Mouse (Mus musculus) liver, embryonic 12.5 days (tissue): ENCODE measurements around the gene Cacna1b. TPM values are rescaled to one million over a fixed set of nuclear protein-coding genes. Genes with fewer than 3 reads are reported as not detected.

Source experiments
- ATAC-seq: fragments of 200-750 bp; cut with Nextera tagmentation; 2 replicates; pipeline ENCODE4 v1.8.0; 2017; ENCODE audit warnings: moderate number of reproducible peaks, mild to moderate bottlenecking, moderate library complexity
- H3K27ac ChIP-seq: fragments of 300-500 bp; sonication (generic); 2 replicates; pipeline ENCODE4 v1.5.1; 2016; ENCODE audit warnings: mild to moderate bottlenecking
- H3K27me3 ChIP-seq: fragments of 300-500 bp; sonication (generic); replicated peaks from 2 replicates; pipeline ENCODE4 v1.6.1; 2016; ENCODE audit warnings: mild to moderate bottlenecking, moderate library complexity
- H3K36me3 ChIP-seq: fragments of 300-500 bp; sonication (generic); 2 replicates; pipeline ENCODE4 v1.6.1; 2016; ENCODE audit warnings: mild to moderate bottlenecking, moderate library complexity
- H3K4me1 ChIP-seq: fragments of 300-500 bp; sonication (generic); 2 replicates; pipeline ENCODE4 v1.6.1; 2016
- H3K4me2 ChIP-seq: fragments of 300-500 bp; sonication (generic); 2 replicates; pipeline ENCODE4 v1.6.1; 2016; ENCODE audit warnings: mild to moderate bottlenecking, moderate library complexity
- H3K4me3 ChIP-seq: fragments of 300-500 bp; sonication (generic); 2 replicates; pipeline ENCODE4 v1.5.1; 2016; ENCODE audit warnings: mild to moderate bottlenecking, moderate library complexity
- H3K9ac ChIP-seq: fragments of 300-500 bp; sonication (generic); 2 replicates; pipeline ENCODE4 v1.6.1; 2016; ENCODE audit warnings: mild to moderate bottlenecking, moderate library complexity
- H3K9me3 ChIP-seq: fragments of 300-500 bp; sonication (generic); replicated peaks from 2 replicates; pipeline ENCODE4 v1.6.1; 2016; ENCODE audit warnings: mild to moderate bottlenecking, moderate library complexity
- WGBS: fragments of 180-500 bp; shearing (Covaris S2); methylation state at CpG from one replicate; pipeline ENCODE4 v1.1.7; 2016; ENCODE audit not compliant: insufficient replicate concordance; 5-methylcytosine and 5-hydroxymethylcytosine counted together
- polyA plus RNA-seq: library from polyadenylated mRNA; unstranded; fragments of >200 nt; fragmentation: Nextera tagmentation; extraction: Ambion mirVana; gene quantifications from 2 replicates; pipeline ENCODE4 v1.2.1, GENCODE M21; 2016

Cacna1b gene
- polyA plus RNA-seq, 1 experiment from 2014 or later, result 0.02 TPM

DNA sequence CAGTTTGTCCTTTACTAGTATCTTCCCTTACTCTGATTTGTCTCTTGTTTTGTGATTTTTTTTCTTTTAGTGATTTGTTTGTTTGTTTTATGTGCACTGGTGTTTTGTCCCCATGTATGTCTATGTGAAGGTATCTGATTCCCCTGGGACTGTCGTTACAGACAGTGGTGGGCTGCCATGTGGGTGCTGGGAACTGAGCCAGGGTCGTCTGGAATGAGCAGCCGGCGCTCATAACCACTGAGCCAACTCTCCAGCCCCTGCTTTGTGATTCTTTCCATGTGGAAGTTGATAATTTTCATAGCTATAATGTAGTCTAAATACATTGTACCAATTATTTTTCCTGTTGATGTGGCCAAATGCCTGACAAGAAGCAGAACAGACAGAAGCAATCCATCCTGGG, 7.9 kb upstream of the Cacna1b start:
- no peak overlapping the region for H3K9ac ChIP-seq
- H3K4me2 ChIP-seq, result no peak overlapping the region
- H3K4me1 ChIP-seq, result no peaks in the 10 kb centered on the region
- no peaks in the 10 kb centered on the region for H3K9me3 ChIP-seq
- no peak overlapping the region for H3K4me3 ChIP-seq
- H3K27me3 ChIP-seq, result peaks cover under 1% of the 10 kb centered on the region; the same call in 1 of the 2 replicates
- H3K36me3 ChIP-seq, result no peaks in the 10 kb centered on the region
- ATAC-seq, result no peak
- H3K27ac ChIP-seq, result no peak overlapping the region
- WGBS, result 57% methylated on average over 4 of the region's 4 CpGs

GRCm38 (mm10) chr2:24762446-24762960, 449 bp downstream of the Cacna1b start:
- H3K36me3 ChIP-seq, result no peaks in the 10 kb centered on the region
- no peak overlapping the region for H3K9ac ChIP-seq
- peaks cover 18% of the 10 kb centered on the region for H3K4me1 ChIP-seq
- peak overlapping the region; percentile 54 for H3K4me3 ChIP-seq
- no peak overlapping the region for H3K27ac ChIP-seq
- 2% methylated on average over 52 of the region's 52 CpGs for WGBS
- no peaks in the 10 kb centered on the region for H3K9me3 ChIP-seq
- H3K27me3 ChIP-seq, result peaks cover 55% of the 10 kb centered on the region
- ATAC-seq, result peak; percentile 22; the same call in 1 of the 2 replicates
- peak overlapping the region; percentile 80 for H3K4me2 ChIP-seq

DNA sequence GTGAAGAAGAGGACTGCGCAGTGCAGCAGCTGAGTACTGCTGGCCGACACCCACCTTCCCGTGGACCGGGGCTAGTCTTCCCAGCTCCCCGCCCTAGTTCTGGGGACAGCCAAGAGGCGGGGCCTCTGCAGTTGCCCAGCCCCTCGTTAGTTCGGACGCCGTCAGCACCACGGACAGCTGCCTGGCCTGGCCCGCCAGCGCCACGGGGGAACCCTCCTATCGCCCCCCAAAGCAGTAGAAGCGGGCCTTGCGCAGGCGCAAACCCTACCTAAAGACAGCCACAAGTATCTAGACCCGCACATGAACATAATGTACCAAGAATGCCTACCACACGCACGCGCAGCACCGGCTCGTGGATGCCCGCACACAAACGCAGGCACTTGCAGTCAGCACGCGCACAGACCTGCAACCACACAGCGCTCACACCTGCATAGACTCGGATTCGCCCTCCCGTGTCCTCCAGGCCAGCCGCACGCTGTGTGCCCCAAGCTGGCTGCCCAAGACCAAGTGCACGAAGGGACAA, 968 bp downstream of the Cacna1b start:
- Histone ChIP-seq H3K9me3 (no peaks in the 10 kb centered on the region), H3K4me1 (peaks cover 18% of the 10 kb centered on the region), H3K27ac (no peak overlapping the region), H3K4me2 (peak overlapping the region; percentile 80), H3K4me3 (peak overlapping the region; percentile 54), H3K36me3 (no peaks in the 10 kb centered on the region), H3K27me3 (peaks cover 55% of the 10 kb centered on the region), H3K9ac (no peak overlapping the region)
- ATAC-seq, result peak; percentile 57
- 2% methylated on average over 35 of the region's 35 CpGs for WGBS

- no peak for ATAC-seq
- Histone ChIP-seq H3K9me3 (no peaks in the 10 kb centered on the region), H3K36me3 (no peaks in the 10 kb centered on the region), H3K4me2 (no peak overlapping the region), H3K9ac (no peak overlapping the region), H3K27me3 (peaks cover 3% of the 10 kb centered on the region; the same call in 1 of the 2 replicates), H3K4me1 (no peaks in the 10 kb centered on the region), H3K27ac (no peak overlapping the region), H3K4me3 (no peak overlapping the region)
- WGBS, result 74% methylated on average over 1 of the region's 1 CpGs
These were observed 7.7 kb downstream of the Cacna1b start for GRCm38 (mm10) chr2:24755276-24755675.

- no peaks in the 10 kb centered on the region for H3K4me1 ChIP-seq
- H3K9me3 ChIP-seq, result no peaks in the 10 kb centered on the region
- ATAC-seq, result no peak
- no peak overlapping the region for H3K27ac ChIP-seq
- H3K4me2 ChIP-seq, result no peak overlapping the region
- no peaks in the 10 kb centered on the region for H3K36me3 ChIP-seq
- no peak overlapping the region for H3K4me3 ChIP-seq
- 69% methylated on average over 4 of the region's 4 CpGs for WGBS
- H3K9ac ChIP-seq, result no peak overlapping the region
- no peaks in the 10 kb centered on the region; the same call in 1 of the 2 replicates for H3K27me3 ChIP-seq
These were observed 10.4 kb downstream of the Cacna1b start for GRCm38 (mm10) chr2:24752599-24752998.

GRCm38 (mm10) chr2:24750051-24750450, 12.9 kb downstream of the Cacna1b start:
- Histone ChIP-seq H3K27ac (no peak overlapping the region), H3K36me3 (no peaks in the 10 kb centered on the region)
- ATAC-seq, result no peak

DNA sequence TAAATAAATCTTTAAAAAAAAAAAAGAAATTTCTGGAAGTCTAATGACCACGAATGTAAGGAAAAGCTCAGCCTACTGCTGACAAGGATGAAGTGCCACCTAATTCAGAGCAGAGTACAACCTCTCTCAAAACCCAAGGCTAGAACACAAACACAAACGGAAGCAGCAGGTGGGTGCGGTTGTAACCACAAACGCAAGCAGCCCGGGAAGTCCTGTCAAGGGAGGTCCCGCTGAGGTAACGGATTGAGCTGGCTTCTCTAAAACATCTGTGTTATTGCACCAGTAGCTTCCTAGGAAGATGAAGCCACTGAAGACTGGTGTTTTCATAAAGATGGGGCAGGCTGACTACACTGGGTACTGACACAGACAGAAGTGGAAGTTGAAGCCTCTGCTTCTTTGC, 15.1 kb downstream of the Cacna1b start:
- no peaks in the 10 kb centered on the region for H3K9me3 ChIP-seq
- no peaks in the 10 kb centered on the region for H3K27me3 ChIP-seq
- H3K4me2 ChIP-seq, result no peak overlapping the region
- no peak overlapping the region for H3K9ac ChIP-seq
- 35% methylated on average over 7 of the region's 7 CpGs for WGBS
- no peak for ATAC-seq
- H3K36me3 ChIP-seq, result no peaks in the 10 kb centered on the region
- H3K4me3 ChIP-seq, result no peak overlapping the region
- no peaks in the 10 kb centered on the region for H3K4me1 ChIP-seq
- H3K27ac ChIP-seq, result no peak overlapping the region

More at GRCm38 (mm10) chr2:24750051-24750450, 12.9 kb downstream of the Cacna1b start:
- Histone ChIP-seq H3K4me3 (no peak overlapping the region), H3K27me3 (no peaks in the 10 kb centered on the region), H3K9ac (no peak overlapping the region), H3K4me1 (no peaks in the 10 kb centered on the region), H3K4me2 (no peak overlapping the region), H3K9me3 (no peaks in the 10 kb centered on the region)
- 51% methylated on average over 3 of the region's 3 CpGs for WGBS

DNA sequence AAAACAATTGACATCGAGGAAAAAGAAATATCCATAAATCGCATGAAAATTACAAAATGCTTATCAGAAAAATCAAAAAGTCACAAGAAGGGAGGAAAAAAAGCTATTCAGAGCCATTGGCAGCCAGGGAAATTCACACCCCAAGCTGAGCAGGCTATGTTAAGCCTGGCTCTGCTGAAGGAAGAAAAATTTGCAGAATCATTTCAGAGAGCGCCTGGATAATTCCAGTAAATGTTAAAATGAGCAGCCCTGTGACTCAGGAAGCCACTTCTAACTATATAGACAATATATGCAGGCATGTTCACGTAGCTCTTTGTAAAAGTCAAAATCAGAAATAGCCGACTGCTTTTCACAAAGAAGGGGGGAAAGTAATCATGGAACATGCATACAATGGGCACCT, 23.3 kb downstream of the Cacna1b start:
- ATAC-seq, result no peak
- Histone ChIP-seq H3K27ac (no peak overlapping the region), H3K4me3 (no peak overlapping the region), H3K4me1 (no peaks in the 10 kb centered on the region), H3K9me3 (no peaks in the 10 kb centered on the region), H3K36me3 (no peaks in the 10 kb centered on the region), H3K4me2 (no peak overlapping the region), H3K27me3 (no peaks in the 10 kb centered on the region), H3K9ac (no peak overlapping the region)
- WGBS, result 68% methylated on average over 5 of the region's 5 CpGs

DNA sequence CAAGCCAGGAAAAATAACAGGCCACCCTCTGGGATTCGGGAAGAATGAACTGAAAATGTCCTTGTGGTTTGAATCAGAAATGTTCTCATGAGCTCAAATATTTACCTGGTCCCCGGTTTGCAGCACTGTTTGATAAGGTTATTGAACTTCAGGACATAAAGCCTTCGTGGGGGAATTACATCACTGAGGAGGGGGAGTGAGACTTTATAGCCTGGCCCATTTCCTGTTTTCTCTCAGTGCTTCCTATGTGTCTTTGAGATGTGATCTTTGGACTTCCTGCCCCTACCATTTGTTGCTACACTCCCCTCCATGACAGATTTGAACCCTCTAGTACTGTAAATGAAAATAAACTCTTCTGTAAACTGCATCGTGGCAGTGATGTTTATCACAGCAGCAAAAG, 29.8 kb downstream of the Cacna1b start:
- Histone ChIP-seq H3K36me3 (no peaks in the 10 kb centered on the region), H3K4me1 (no peaks in the 10 kb centered on the region), H3K27ac (no peak overlapping the region), H3K9me3 (no peaks in the 10 kb centered on the region), H3K4me3 (no peak overlapping the region), H3K27me3 (no peaks in the 10 kb centered on the region), H3K4me2 (no peak overlapping the region), H3K9ac (no peak overlapping the region)
- ATAC-seq, result no peak
- 44% methylated on average over 4 of the region's 4 CpGs for WGBS

DNA sequence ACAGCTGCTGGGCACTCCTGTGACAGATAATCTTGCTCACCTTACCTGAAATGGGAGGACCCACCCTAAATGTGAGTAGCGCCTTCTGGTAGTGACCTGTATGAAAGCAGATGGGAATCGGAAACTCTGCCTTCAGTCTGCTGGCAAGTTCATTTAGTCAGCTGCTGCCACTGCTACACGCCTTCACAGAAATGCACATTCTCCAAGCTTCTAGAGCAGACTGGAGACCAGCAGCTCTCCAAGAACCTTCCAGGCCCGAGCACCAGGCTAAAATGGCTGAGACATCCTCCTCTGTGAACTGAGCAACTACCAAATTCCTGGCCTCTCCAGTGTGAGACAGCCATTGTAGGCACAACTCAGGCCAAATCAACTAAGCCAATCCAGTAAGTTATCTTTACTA, 37.1 kb downstream of the Cacna1b start:
- no peaks in the 10 kb centered on the region for H3K36me3 ChIP-seq
- H3K4me1 ChIP-seq, result no peaks in the 10 kb centered on the region
- ATAC-seq, result no peak
- no peaks in the 10 kb centered on the region for H3K9me3 ChIP-seq
- no peak overlapping the region for H3K9ac ChIP-seq
- 64% methylated on average over 4 of the region's 4 CpGs for WGBS
- H3K4me2 ChIP-seq, result no peak overlapping the region
- H3K27ac ChIP-seq, result no peak overlapping the region
- H3K27me3 ChIP-seq, result 0 out of 2 replicates have a peak, but pooled peaks cover 3% of the 10 kb centered on the region
- no peak overlapping the region for H3K4me3 ChIP-seq

DNA sequence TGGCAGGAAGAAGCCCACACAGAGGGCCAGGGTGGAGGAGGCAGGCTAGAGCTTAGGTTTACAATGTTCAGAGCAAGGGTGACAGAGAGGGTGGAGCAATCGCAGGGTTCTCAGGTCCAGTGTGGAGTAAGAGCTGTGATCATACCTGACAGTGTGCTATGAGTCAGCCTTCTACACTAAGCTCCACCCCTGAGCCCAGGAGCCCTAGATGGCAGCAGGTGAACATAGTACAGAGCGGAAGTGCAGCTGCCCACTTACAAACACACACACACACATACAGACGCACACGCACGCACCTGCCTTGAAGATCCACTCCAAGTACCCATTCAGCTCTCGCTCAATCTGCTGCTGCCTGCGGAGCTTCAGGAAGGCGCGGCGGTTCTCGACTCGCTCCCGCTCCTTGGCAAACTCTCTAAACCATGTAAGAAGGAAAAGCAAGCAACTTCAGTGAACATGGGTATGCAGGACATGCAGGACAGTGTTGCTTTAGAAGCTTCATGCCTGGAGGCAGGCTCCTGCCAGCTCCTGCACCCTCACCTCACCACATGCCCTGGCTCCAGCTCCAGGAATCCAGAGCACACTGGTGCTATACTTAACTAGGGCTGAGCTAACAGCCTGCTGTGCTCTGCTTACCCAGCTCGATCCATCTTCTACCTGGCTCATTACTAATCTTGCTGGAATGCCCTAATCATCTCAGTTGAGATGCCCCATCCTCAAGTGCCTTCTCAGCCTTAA, 43.1 kb downstream of the Cacna1b start:
- Histone ChIP-seq H3K36me3 (no peaks in the 10 kb centered on the region), H3K9me3 (no peaks in the 10 kb centered on the region), H3K4me1 (no peaks in the 10 kb centered on the region), H3K27ac (no peak overlapping the region), H3K4me2 (no peak overlapping the region), H3K4me3 (no peak overlapping the region), H3K27me3 (0 out of 2 replicates have a peak, but pooled peaks cover 2% of the 10 kb centered on the region), H3K9ac (no peak overlapping the region)
- no peak for ATAC-seq
- WGBS, result 78% methylated on average over 14 of the region's 14 CpGs

- Histone ChIP-seq H3K4me2 (no peak overlapping the region), H3K27ac (no peak overlapping the region), H3K4me3 (no peak overlapping the region), H3K27me3 (no peaks in the 10 kb centered on the region), H3K4me1 (no peaks in the 10 kb centered on the region), H3K36me3 (no peaks in the 10 kb centered on the region), H3K9me3 (no peaks in the 10 kb centered on the region), H3K9ac (no peak overlapping the region)
- WGBS, result 51% methylated on average over 4 of the region's 4 CpGs
- no peak for ATAC-seq
These were observed 44.0 kb downstream of the Cacna1b start for GRCm38 (mm10) chr2:24718906-24719305.
